Mouse (Mus musculus) hindbrain, postnatal 0 days (tissue): Measurements from ENCODE around the gene Pnma1. TPM values are rescaled to one million over a fixed set of nuclear protein-coding genes. Genes with fewer than 3 reads are reported as not detected.
A peak's percentile ranks its signal among the peaks of the same experiment; 100 is the strongest.

ENCODE experiments used
- ATAC-seq: fragments of 200-750 bp; cut with Nextera tagmentation; 2 replicates; pipeline ENCODE4 v1.8.0; 2017; ENCODE audit warnings: mild to moderate bottlenecking, moderate TSS enrichment, moderate library complexity
- DNase-seq: peaks from one replicate; pipeline ENCODE4 v3.0.0-alpha.2; 2015; ENCODE audit warnings: low spot score
- H3K27ac ChIP-seq: fragments of 300-500 bp; sonication (generic); 2 replicates; pipeline ENCODE4 v1.5.1; 2014; ENCODE audit warnings: mild to moderate bottlenecking
- H3K27me3 ChIP-seq: fragments of 300-500 bp; sonication (generic); 2 replicates; pipeline ENCODE4 v1.6.1; 2014; ENCODE audit warnings: low read length, mixed read lengths; ENCODE audit not compliant: insufficient read depth
- H3K36me3 ChIP-seq: fragments of 300-500 bp; sonication (generic); 2 replicates; pipeline ENCODE4 v1.6.1; 2014; ENCODE audit warnings: low read length, mixed read lengths; ENCODE audit not compliant: insufficient read depth
- H3K4me1 ChIP-seq: fragments of 300-500 bp; sonication (generic); 2 replicates; pipeline ENCODE4 v1.6.1; 2014; ENCODE audit warnings: antibody characterized with exemption, low read length, mixed read lengths; ENCODE audit not compliant: insufficient read depth
- H3K4me2 ChIP-seq: fragments of 300-500 bp; sonication (generic); 2 replicates; pipeline ENCODE4 v1.6.1; 2014; ENCODE audit warnings: low read depth, mild to moderate bottlenecking, low read length, moderate library complexity, mixed read lengths
- H3K4me3 ChIP-seq: fragments of 300-500 bp; sonication (generic); 2 replicates; pipeline ENCODE4 v1.5.1; 2014; ENCODE audit warnings: low read length
- H3K9ac ChIP-seq: fragments of 300-500 bp; sonication (generic); replicated peaks from 2 replicates; pipeline ENCODE4 v1.6.1; 2014; ENCODE audit warnings: mild to moderate bottlenecking, low read length, moderate library complexity, mixed read lengths
- H3K9me3 ChIP-seq: fragments of 300-500 bp; sonication (generic); 2 replicates; pipeline ENCODE4 v1.6.1; 2016; ENCODE audit warnings: low read length, mixed read lengths
- CTCF ChIP-seq: IDR thresholded peaks from 2 replicates; pipeline ENCODE4 v1.5.1; 2016; ENCODE audit warnings: antibody characterized with exemption, control low read depth, low read depth
- WGBS: fragments of 180-500 bp; shearing (Covaris S2); extraction: QIAGEN DNeasy Blood & Tissue Kit; methylation state at CpG from one replicate; pipeline ENCODE4 v1.1.7; 2014; 5-methylcytosine and 5-hydroxymethylcytosine counted together
- polyA plus RNA-seq: library from polyadenylated mRNA; unstranded; fragments of >200 nt; fragmentation: Nextera tagmentation; extraction: Ambion mirVana; gene quantifications from 2 replicates; pipeline ENCODE4 v1.2.1, GENCODE M21; 2015
- total RNA-seq: library from RNA; depleted of rRNA; stranded (reverse); fragments of >200 nt; gene quantifications from 2 replicates; pipeline ENCODE4 v1.2.3, GENCODE M21; 2014

The Pnma1 gene
- total and polyA plus RNA-seq, 2 experiments from 2014 or later: 2.5 to 4.5 TPM

DNA sequence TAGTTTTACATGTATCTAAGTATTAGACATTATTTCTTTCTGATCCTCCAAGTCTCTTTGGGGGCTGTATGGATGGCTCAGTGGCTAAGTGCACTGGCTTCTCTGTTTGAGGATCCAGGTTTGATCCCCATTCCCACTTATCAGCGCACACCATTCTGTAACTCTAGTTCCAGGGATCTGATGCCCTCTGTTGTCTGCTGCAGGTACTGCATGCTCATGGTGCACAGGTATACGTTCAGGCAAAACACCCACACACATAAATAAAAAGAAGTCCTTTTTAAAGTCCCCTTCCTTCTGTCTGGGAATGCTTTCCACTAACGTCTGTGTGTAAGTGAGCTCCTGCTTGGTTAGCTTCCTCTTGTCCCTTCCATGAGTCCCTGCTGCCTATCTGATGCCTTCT is 16.0 kb downstream of the Pnma1 start:
- ATAC-seq: no peak
- peak; percentile 36 for DNase-seq
- Histone ChIP-seq H3K9me3 (no peaks in the 10 kb centered on the region), H3K4me1 (no peaks in the 10 kb centered on the region), H3K27ac (no peak overlapping the region), H3K4me3 (no peak overlapping the region), H3K4me2 (no peak overlapping the region), H3K36me3 (peaks cover 24% of the 10 kb centered on the region), H3K9ac (no peak overlapping the region), H3K27me3 (no peaks in the 10 kb centered on the region)
- 70% methylated on average over 3 of the region's 3 CpGs for WGBS
- TF ChIP-seq CTCF: peak; percentile 69

DNA sequence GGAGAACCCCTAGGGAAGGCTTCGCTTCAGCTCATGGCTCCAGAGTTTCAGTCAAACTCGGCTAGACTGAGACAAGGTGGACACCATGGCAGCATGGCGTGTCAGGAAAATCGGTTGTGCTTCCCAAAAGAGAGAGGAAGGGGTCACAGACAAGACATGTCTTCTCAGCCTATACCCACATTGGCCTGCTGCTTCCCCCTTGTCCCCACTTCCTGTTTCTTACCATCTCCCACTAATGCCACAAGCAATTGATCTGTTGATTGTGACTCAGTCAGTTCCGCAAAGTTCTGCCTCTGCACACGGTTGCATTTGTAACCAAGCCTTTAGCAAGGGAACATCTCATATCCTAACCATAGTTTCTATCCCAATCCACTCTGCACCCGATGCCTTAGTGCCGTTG is 18.4 kb downstream of the Pnma1 start:
- no peaks in the 10 kb centered on the region for H3K9me3 ChIP-seq
- no peaks in the 10 kb centered on the region for H3K4me1 ChIP-seq
- 94% methylated on average over 8 of the region's 8 CpGs for WGBS
- TF ChIP-seq CTCF: no peak
- no peak overlapping the region for H3K27ac ChIP-seq
- ATAC-seq (no peak), DNase-seq (no peak)
- peaks cover 13% of the 10 kb centered on the region for H3K36me3 ChIP-seq
- no peaks in the 10 kb centered on the region for H3K27me3 ChIP-seq
- no peak overlapping the region for H3K4me3 ChIP-seq
- no peak overlapping the region for H3K9ac ChIP-seq
- H3K4me2 ChIP-seq: no peak overlapping the region

- ATAC-seq: no peak
- TF ChIP-seq CTCF: no peak
- WGBS: 77% methylated on average over 6 of the region's 6 CpGs
- H3K9me3 ChIP-seq: no peaks in the 10 kb centered on the region
- no peak overlapping the region for H3K27ac ChIP-seq
- no peak for DNase-seq
- H3K4me3 ChIP-seq: no peak overlapping the region
- no peak overlapping the region for H3K9ac ChIP-seq
- H3K27me3 ChIP-seq: no peaks in the 10 kb centered on the region
- H3K4me1 ChIP-seq: no peaks in the 10 kb centered on the region
- H3K36me3 ChIP-seq: peaks cover 13% of the 10 kb centered on the region
- H3K4me2 ChIP-seq: no peak overlapping the region
Observed at GRCm38 (mm10) chr12:84128576-84128975, 19.7 kb downstream of the Pnma1 start.

GRCm38 (mm10) chr12:84126899-84127298 is 21.4 kb downstream of the Pnma1 start:
- no peak for TF ChIP-seq CTCF
- Histone ChIP-seq H3K27me3 (no peaks in the 10 kb centered on the region), H3K4me3 (no peak overlapping the region), H3K27ac (no peak overlapping the region), H3K4me2 (no peak overlapping the region), H3K9ac (no peak overlapping the region), H3K36me3 (peaks cover 13% of the 10 kb centered on the region), H3K4me1 (no peaks in the 10 kb centered on the region), H3K9me3 (no peaks in the 10 kb centered on the region)
- DNase-seq: no peak
- WGBS: 79% methylated on average over 2 of the region's 2 CpGs
- no peak for ATAC-seq

GRCm38 (mm10) chr12:84125892-84126291 is 22.4 kb downstream of the Pnma1 start:
- Histone ChIP-seq H3K4me1 (no peaks in the 10 kb centered on the region), H3K9me3 (no peaks in the 10 kb centered on the region), H3K4me2 (no peak overlapping the region), H3K27me3 (no peaks in the 10 kb centered on the region), H3K9ac (no peak overlapping the region), H3K36me3 (peaks cover 13% of the 10 kb centered on the region), H3K27ac (no peak overlapping the region), H3K4me3 (no peak overlapping the region)
- WGBS: 79% methylated on average over 12 of the region's 12 CpGs
- TF ChIP-seq CTCF: no peak
- no peak for DNase-seq
- ATAC-seq: no peak

- ATAC-seq (no peak), DNase-seq (no peak)
- Histone ChIP-seq H3K9ac (no peak overlapping the region), H3K4me2 (no peak overlapping the region), H3K4me1 (peaks cover 5% of the 10 kb centered on the region; the same call in 1 of the 2 replicates), H3K4me3 (no peak overlapping the region), H3K36me3 (no peaks in the 10 kb centered on the region), H3K27ac (no peak overlapping the region), H3K9me3 (no peaks in the 10 kb centered on the region), H3K27me3 (no peaks in the 10 kb centered on the region)
- no peak for TF ChIP-seq CTCF
- 95% methylated on average over 5 of the region's 5 CpGs for WGBS
Observed at GRCm38 (mm10) chr12:84119584-84119983, 28.7 kb downstream of the Pnma1 start.

GRCm38 (mm10) chr12:84114153-84114994 is 33.9 kb downstream of the Pnma1 start, which contains the start of gene Dnal1:
Dnal1 (plus strand) TSS chr12:84114366.
- Histone ChIP-seq H3K4me2 (peak within 1 kb of the TSS; percentile 83), H3K4me1 (peaks cover 5% of the 10 kb centered on the region; the same call in 1 of the 2 replicates), H3K9ac (peak within 1 kb of the TSS; percentile 68), H3K9me3 (no peaks in the 10 kb centered on the region), H3K27me3 (no peaks in the 10 kb centered on the region), H3K36me3 (no peaks in the 10 kb centered on the region), H3K4me3 (peak within 1 kb of the TSS; percentile 91), H3K27ac (peak within 1 kb of the TSS; percentile 67; the same call in 1 of the 2 replicates)
- 3% methylated on average over 30 of the region's 35 CpGs for WGBS
- peak; percentile 22; the same call in 1 of the 2 replicates for TF ChIP-seq CTCF
- ATAC-seq: peak; percentile 98
- DNase-seq: peak; percentile 96
